Mouse (Mus musculus) stomach, embryonic 15.5 days (tissue): Measurements from ENCODE around the gene Nars2. TPM values are rescaled to one million over a fixed set of nuclear protein-coding genes. Genes with fewer than 3 reads are reported as not detected.

ENCODE experiments used
- ATAC-seq: fragments of 200-750 bp; cut with Nextera tagmentation; 2 replicates; pipeline ENCODE4 v1.8.0; 2017; ENCODE audit warnings: low read depth, moderate number of reproducible peaks, moderate TSS enrichment; ENCODE audit not compliant: insufficient read depth, low FRiP score
- H3K27ac ChIP-seq: fragments of 300-500 bp; sonication (generic); 2 replicates; pipeline ENCODE4 v1.5.1; 2015; ENCODE audit warnings: mild to moderate bottlenecking, inconsistent platforms
- H3K27me3 ChIP-seq: fragments of 300-500 bp; sonication (generic); replicated peaks from 2 replicates; pipeline ENCODE4 v1.6.1; 2015; ENCODE audit warnings: inconsistent platforms
- H3K36me3 ChIP-seq: fragments of 300-500 bp; sonication (generic); 2 replicates; pipeline ENCODE4 v1.6.1; 2015; ENCODE audit warnings: inconsistent platforms
- H3K4me1 ChIP-seq: fragments of 300-500 bp; sonication (generic); 2 replicates; pipeline ENCODE4 v1.6.1; 2015; ENCODE audit warnings: inconsistent platforms
- H3K4me2 ChIP-seq: fragments of 300-500 bp; sonication (generic); 2 replicates; pipeline ENCODE4 v1.6.1; 2015; ENCODE audit warnings: mild to moderate bottlenecking, inconsistent platforms
- H3K4me3 ChIP-seq: fragments of 300-500 bp; sonication (generic); replicated peaks from 2 replicates; pipeline ENCODE4 v1.5.1; 2015; ENCODE audit warnings: inconsistent platforms
- H3K9ac ChIP-seq: fragments of 300-500 bp; sonication (generic); 2 replicates; pipeline ENCODE4 v1.6.1; 2015; ENCODE audit warnings: inconsistent platforms
- H3K9me3 ChIP-seq: fragments of 300-500 bp; sonication (generic); 2 replicates; pipeline ENCODE4 v1.6.1; 2016; ENCODE audit warnings: inconsistent platforms
- WGBS: fragments of 180-500 bp; shearing (Covaris S2); methylation state at CpG from one replicate; pipeline ENCODE4 v1.1.7; 2015; 5-methylcytosine and 5-hydroxymethylcytosine counted together
- polyA plus RNA-seq: library from polyadenylated mRNA; unstranded; fragments of >200 nt; fragmentation: Nextera tagmentation; extraction: Ambion mirVana; gene quantifications from 2 replicates; pipeline ENCODE4 v1.2.1, GENCODE M21; 2015

The Nars2 gene
- polyA plus RNA-seq, 1 experiment from 2014 or later: 23.1 TPM

DNA sequence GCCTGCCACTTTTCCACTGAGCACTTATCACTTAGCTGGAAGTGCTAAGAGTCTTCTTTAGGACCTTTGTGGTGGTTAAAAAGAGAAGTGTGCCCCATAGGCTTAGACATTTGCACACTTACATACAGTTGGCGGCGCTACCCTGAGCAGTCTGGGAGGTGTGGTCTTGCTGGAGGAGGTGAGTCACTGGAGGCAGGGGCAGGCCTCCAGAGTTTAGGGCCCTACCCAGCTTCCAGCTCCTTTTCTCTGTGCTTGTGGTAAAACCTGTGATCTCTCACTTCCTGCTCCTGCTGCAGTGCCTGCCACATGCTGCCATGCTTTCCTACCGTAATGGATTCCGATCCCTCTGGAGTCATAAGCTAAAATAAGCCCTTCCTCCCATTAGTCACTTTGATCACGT, 24.6 kb downstream of the Nars2 start:
- Histone ChIP-seq H3K4me1 (peaks cover 4% of the 10 kb centered on the region; the same call in 1 of the 2 replicates), H3K36me3 (no peaks in the 10 kb centered on the region), H3K4me2 (no peak overlapping the region), H3K27me3 (no peaks in the 10 kb centered on the region), H3K4me3 (no peak overlapping the region), H3K9me3 (no peaks in the 10 kb centered on the region), H3K9ac (no peak overlapping the region), H3K27ac (no peak overlapping the region)
- 82% methylated on average over 5 of the region's 5 CpGs for WGBS
- ATAC-seq: no peak

DNA sequence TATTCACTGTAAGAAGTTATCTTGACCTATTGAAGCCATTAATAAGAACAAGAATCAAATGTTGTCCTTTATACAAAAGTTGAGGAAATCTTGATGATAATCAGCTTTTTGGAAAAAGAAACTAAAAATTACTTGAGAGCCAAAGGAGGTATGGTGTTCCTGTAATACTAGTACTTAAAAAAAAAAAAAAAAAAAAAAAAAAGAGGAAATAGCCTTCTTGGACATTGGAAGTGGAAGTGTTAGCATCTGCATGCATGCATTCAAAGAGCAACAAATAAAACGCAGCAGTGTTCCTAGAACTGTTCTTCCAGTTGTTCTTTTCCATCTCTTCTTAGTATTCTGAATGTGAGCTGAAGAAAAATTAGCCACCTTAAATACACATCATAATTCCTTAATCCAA, 25.9 kb downstream of the Nars2 start:
- Histone ChIP-seq H3K27me3 (no peaks in the 10 kb centered on the region), H3K4me2 (no peak overlapping the region), H3K36me3 (no peaks in the 10 kb centered on the region), H3K27ac (no peak overlapping the region), H3K9ac (no peak overlapping the region), H3K9me3 (no peaks in the 10 kb centered on the region), H3K4me1 (no peaks in the 10 kb centered on the region), H3K4me3 (no peak overlapping the region)
- 89% methylated on average over 1 of the region's 1 CpGs for WGBS
- no peak for ATAC-seq

DNA sequence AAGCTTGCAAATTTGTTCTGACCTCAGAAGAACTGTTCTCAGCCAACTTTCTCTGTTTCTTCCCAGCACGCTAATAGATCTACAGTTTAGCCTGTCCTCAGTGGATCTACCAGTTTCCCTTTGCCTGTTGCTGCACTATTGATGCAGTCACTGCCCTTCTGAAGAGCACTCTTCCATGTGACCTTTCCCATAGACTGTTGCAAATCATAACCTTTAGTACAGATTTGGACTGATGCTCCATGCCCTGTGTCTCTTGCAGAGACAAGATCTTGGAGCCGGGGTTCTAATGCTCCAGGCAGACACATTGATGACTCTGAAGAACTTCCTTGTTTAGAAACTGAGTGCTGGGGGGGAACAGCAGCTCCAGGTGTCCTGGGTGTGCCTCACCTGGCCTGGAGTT, 30.1 kb downstream of the Nars2 start:
- no peaks in the 10 kb centered on the region for H3K36me3 ChIP-seq
- 90% methylated on average over 2 of the region's 2 CpGs for WGBS
- ATAC-seq: no peak
- H3K9me3 ChIP-seq: no peaks in the 10 kb centered on the region
- H3K9ac ChIP-seq: no peak overlapping the region
- no peak overlapping the region for H3K27ac ChIP-seq
- no peak overlapping the region for H3K4me3 ChIP-seq
- no peak overlapping the region for H3K4me2 ChIP-seq
- peaks cover 6% of the 10 kb centered on the region; the same call in 1 of the 2 replicates for H3K4me1 ChIP-seq
- H3K27me3 ChIP-seq: no peaks in the 10 kb centered on the region

DNA sequence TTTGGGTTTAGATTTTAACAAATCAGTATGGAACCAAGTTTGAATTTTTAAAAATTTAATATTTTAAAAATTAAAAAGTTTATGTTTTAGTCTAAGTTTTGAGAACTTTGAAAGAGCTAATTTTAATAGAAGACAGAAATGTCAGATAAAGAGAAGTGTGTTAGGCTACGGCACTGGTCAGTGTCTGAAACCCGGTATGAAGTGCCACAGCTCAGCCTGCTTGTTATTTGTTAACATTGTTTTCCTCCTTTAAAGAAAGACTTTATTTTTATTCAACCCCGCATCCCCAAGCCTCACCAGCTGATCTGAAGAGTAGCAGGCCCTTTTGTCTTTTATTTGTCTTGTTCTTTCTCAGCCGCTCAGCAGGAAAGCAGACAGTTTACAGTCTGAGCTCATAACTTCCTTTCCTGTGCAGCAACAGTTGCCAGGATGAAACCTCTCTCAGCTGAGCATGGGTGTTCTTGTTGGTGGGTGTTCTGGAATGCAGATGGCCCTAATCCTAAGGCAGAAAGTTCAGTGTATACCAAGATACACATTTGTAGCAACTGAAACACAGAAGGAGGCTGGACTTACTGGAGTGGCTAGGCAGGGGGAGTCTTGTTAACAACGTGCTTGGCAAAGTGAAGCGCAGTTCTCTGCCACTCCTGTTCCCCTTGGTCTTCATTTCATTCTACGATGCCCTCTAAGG, 32.5 kb downstream of the Nars2 start:
- no peaks in the 10 kb centered on the region for H3K36me3 ChIP-seq
- no peak; the same call in 1 of the 2 replicates for ATAC-seq
- WGBS: 37% methylated on average over 7 of the region's 7 CpGs
- no peaks in the 10 kb centered on the region for H3K27me3 ChIP-seq
- no peak overlapping the region for H3K9ac ChIP-seq
- H3K9me3 ChIP-seq: no peaks in the 10 kb centered on the region
- H3K4me1 ChIP-seq: peaks cover 10% of the 10 kb centered on the region
- H3K27ac ChIP-seq: peak overlapping the region; percentile 59
- H3K4me3 ChIP-seq: no peak overlapping the region
- no peak overlapping the region for H3K4me2 ChIP-seq

DNA sequence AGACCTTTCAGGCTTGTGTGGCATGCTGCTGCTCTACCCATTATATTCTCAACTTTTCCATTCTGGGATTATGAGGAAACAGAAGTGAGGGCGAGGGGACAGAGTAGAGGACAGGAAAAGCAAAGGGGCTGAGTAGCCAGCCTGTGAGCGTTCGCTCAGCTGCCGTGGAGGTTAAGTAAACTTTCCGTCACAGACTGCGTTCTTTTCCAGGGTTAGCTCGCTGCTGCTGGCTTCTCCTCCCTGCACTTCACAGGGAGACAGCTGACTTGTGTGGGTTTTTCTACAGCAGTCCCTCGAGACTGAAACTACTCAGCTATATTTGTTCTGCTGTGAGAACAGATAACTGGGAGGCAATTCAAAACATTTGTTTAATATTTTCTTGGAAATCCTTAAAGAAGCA, 34.5 kb downstream of the Nars2 start:
- peak overlapping the region; percentile 37; the same call in 1 of the 2 replicates for H3K4me2 ChIP-seq

DNA sequence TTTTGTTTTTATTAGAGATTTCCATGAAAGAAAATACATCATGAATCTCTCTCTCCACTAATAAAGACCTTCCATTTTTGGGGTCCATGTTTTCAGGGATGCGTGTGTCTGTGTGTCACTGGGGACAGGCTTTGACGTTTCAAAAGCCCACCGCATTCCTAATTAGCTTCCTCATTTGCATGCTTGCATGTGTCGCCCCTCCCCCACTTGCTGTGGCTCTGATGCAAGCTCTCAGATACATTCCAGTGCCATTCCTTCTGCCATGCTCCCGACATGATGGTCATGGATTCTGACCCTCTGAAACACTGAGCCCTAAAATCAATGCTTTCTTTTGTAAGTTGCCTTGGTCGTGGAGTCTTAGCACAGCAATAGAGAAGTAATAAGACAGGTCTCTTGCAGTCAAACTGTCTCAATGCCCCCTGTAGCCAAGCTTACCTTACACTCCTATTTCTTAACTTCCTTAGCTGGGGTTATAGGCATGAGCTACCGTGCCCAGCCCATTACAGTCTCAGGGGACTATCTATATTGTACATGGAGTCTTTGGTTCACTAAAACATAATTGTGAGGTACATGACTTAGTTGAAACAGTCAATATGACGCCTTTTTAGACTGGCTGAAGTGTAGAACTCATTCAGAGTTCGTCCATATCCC, 35.6 kb downstream of the Nars2 start:
- H3K36me3 ChIP-seq: no peaks in the 10 kb centered on the region
- 63% methylated on average over 9 of the region's 9 CpGs for WGBS
- no peak overlapping the region for H3K27ac ChIP-seq
- no peak for ATAC-seq
- H3K9me3 ChIP-seq: no peaks in the 10 kb centered on the region
- H3K4me2 ChIP-seq: no peak overlapping the region
- no peak overlapping the region for H3K9ac ChIP-seq
- H3K4me3 ChIP-seq: no peak overlapping the region
- no peaks in the 10 kb centered on the region for H3K27me3 ChIP-seq
- H3K4me1 ChIP-seq: peaks cover 10% of the 10 kb centered on the region

More for the DNA sequence above, 34.5 kb downstream of the Nars2 start:
- Histone ChIP-seq H3K4me1 (peaks cover 10% of the 10 kb centered on the region), H3K9ac (no peak overlapping the region), H3K9me3 (no peaks in the 10 kb centered on the region), H3K36me3 (no peaks in the 10 kb centered on the region), H3K27ac (peak overlapping the region; percentile 72), H3K27me3 (no peaks in the 10 kb centered on the region), H3K4me3 (no peak overlapping the region)
- ATAC-seq: peak; percentile 68
- WGBS: 5% methylated on average over 8 of the region's 8 CpGs

DNA sequence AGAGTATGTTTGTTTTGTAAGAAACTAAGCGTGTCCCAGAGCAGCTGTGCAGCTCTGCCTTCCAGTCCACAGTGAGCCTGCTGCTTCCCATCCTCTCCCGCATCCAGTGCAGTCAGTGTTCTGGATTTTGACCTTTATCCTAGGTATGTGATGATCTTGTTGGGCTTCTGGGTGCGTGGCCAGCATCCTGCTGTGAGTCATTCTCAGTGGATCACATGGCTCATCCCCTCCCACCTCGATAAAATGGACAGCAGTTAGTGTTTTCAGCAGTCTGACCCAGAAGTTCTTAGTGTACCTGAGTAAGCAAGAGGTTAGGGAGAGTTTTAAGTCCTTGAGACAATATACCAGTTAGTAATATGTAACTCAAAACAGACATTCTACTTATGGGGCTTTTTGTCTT, 36.4 kb downstream of the Nars2 start:
- H3K27ac ChIP-seq: no peak overlapping the region
- no peak overlapping the region for H3K4me2 ChIP-seq
- no peak overlapping the region for H3K4me3 ChIP-seq
- peaks cover 10% of the 10 kb centered on the region for H3K4me1 ChIP-seq
- no peaks in the 10 kb centered on the region for H3K36me3 ChIP-seq
- ATAC-seq: no peak
- 55% methylated on average over 4 of the region's 4 CpGs for WGBS
- H3K27me3 ChIP-seq: no peaks in the 10 kb centered on the region
- H3K9ac ChIP-seq: no peak overlapping the region
- H3K9me3 ChIP-seq: no peaks in the 10 kb centered on the region

DNA sequence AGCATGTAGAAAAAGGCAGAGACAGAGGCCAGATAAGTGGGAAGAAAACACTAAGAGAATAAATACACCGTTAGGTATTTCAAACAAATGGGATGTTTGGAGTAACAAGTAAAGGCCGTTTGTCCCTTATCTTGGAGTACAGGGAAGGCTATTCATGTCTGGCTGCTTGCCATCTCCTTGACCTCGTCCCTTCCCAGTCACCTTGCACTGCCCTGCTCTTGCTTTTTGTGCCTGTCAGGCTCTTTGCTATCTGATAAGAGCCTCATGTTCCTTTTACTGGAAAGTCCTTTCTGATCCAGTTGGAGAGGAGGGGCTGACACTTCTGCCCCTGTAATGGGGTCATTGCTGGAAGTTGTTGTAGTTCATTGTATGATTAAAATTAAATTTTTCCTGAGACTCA, 61.7 kb downstream of the Nars2 start:
- Histone ChIP-seq H3K4me1 (no peaks in the 10 kb centered on the region), H3K36me3 (no peaks in the 10 kb centered on the region), H3K4me2 (no peak overlapping the region), H3K4me3 (no peak overlapping the region), H3K27ac (no peak overlapping the region), H3K9ac (no peak overlapping the region), H3K9me3 (no peaks in the 10 kb centered on the region), H3K27me3 (no peaks in the 10 kb centered on the region)
- no peak for ATAC-seq
- WGBS: 16% methylated on average over 3 of the region's 3 CpGs

DNA sequence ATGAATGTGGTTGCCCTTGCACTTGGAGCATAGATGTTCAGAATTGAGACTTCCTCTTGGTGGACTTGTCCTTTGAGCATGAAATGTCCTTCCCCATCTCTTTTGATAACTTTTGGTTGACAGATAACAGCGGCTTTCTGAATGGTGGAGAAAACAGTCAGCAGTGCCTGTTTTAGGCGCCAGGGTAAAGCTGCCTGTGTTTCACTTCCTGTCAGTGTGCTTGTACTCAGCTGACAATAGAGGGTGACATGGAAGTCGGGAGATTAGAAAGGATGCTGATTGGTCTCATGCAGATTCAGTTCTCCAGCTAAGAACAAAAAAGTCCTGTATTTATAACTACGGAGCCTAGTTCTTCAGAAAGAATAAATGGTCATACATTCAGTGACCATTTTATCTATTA, 66.7 kb downstream of the Nars2 start:
- H3K9ac ChIP-seq: no peak overlapping the region
- H3K4me3 ChIP-seq: no peak overlapping the region
- H3K27ac ChIP-seq: peak overlapping the region; percentile 37; the same call in 1 of the 2 replicates
- WGBS: 44% methylated on average over 4 of the region's 4 CpGs
- no peak; the same call in 1 of the 2 replicates for ATAC-seq
- no peak overlapping the region for H3K4me2 ChIP-seq
- H3K27me3 ChIP-seq: no peaks in the 10 kb centered on the region
- H3K4me1 ChIP-seq: no peaks in the 10 kb centered on the region
- no peaks in the 10 kb centered on the region for H3K36me3 ChIP-seq
- H3K9me3 ChIP-seq: no peaks in the 10 kb centered on the region

DNA sequence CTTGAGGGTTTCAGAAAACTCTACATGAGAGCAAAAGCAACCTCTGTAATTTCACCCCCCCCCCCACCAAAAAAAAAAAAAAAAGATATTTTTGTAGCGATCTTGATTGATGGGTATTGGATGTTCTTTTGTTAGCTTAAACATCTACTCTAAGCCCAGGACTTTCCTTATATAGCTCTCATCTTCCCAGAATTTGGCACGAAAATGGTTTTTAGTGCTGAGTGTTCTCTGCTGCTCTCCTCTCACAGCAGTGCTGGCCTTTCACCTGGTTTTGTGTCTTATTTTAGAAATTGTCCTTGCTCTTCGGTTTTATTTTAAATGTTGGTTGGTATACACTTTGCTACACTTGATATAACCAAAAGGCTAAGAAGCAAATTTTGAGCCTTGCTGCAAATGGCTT, 67.1 kb downstream of the Nars2 start:
- H3K27me3 ChIP-seq: no peaks in the 10 kb centered on the region
- H3K27ac ChIP-seq: 0 out of 2 replicates have a peak overlapping the region, but pooled peaks have one; percentile 48
- ATAC-seq: peak; percentile 50; the same call in 1 of the 2 replicates
- no peak overlapping the region for H3K4me3 ChIP-seq
- H3K9ac ChIP-seq: no peak overlapping the region
- 45% methylated on average over 3 of the region's 3 CpGs for WGBS
- H3K36me3 ChIP-seq: no peaks in the 10 kb centered on the region
- no peaks in the 10 kb centered on the region for H3K4me1 ChIP-seq
- H3K4me2 ChIP-seq: no peak overlapping the region
- H3K9me3 ChIP-seq: no peaks in the 10 kb centered on the region

DNA sequence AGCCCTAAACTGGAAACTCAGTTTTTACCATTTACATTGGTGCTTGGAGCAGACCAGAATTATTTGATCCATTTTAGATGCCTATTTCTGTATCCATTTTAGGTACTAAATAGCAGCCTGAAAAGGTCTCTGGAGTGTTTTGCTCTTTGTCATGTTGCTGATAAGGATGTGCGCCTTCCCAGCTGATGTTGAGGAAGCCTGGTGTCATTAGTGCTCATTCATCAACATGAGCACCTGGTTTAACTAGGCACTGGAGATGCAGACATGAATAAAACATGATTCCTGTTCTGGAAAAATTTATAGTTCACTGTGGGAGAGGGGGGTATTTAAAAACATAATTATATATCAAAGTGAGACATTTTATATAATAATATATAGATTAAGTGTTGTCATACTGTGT, 68.0 kb downstream of the Nars2 start:
- no peak for ATAC-seq
- WGBS: 63% methylated on average over 1 of the region's 1 CpGs
- no peaks in the 10 kb centered on the region for H3K27me3 ChIP-seq
- no peak overlapping the region for H3K4me2 ChIP-seq
- H3K9ac ChIP-seq: no peak overlapping the region
- no peaks in the 10 kb centered on the region for H3K36me3 ChIP-seq
- no peak overlapping the region for H3K27ac ChIP-seq
- no peak overlapping the region for H3K4me3 ChIP-seq
- H3K4me1 ChIP-seq: no peaks in the 10 kb centered on the region
- H3K9me3 ChIP-seq: no peaks in the 10 kb centered on the region

DNA sequence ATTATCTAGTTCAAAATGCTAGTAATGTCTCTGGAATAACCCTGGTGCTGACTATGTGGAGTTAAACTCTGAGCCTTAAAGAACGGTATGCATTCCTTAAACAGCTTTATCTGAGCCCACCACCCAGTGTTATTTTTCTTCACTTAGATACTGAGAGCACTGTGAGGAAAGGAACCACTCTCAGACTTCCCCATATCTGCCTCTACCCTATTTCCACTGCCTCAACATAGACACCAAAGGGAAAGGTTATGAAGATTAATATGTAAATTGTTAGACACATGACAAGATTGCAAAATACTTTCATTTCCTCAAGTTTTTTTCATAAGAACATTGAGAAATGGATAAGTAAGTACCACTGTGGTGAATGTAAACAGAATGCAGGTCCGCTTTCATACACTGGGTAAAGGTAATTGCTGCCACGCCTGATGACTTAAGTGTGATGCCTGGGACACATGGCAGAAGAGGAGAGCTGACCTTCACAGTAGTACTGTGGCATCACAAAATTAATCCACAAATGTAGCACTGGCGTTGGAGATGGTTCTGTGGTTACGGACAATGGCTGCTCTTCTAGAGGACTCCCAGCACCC, 75.6 kb downstream of the Nars2 start:
- WGBS: 90% methylated on average over 5 of the region's 5 CpGs
- no peaks in the 10 kb centered on the region for H3K27me3 ChIP-seq
- no peaks in the 10 kb centered on the region for H3K4me1 ChIP-seq
- H3K4me2 ChIP-seq: no peak overlapping the region
- ATAC-seq: no peak
- no peak overlapping the region for H3K9ac ChIP-seq
- no peak overlapping the region for H3K4me3 ChIP-seq
- no peak overlapping the region for H3K27ac ChIP-seq
- no peaks in the 10 kb centered on the region for H3K9me3 ChIP-seq
- no peaks in the 10 kb centered on the region for H3K36me3 ChIP-seq
